Mouse (Mus musculus) liver, embryonic 14.5 days (tissue): Measurements from ENCODE around the gene Gas7.

ENCODE experiments used
- CTCF ChIP-seq: IDR thresholded peaks from 2 replicates; pipeline ENCODE4 v1.5.1; 2016; ENCODE audit warnings: antibody characterized with exemption, low read depth, control low read depth
- EP300 ChIP-seq: IDR thresholded peaks from 2 replicates; pipeline ENCODE4 v1.6.1; 2016; ENCODE audit warnings: antibody characterized with exemption, low read depth

- TF ChIP-seq CTCF = no peak
- no peak for TF ChIP-seq EP300
Measured at GRCm38 (mm10) chr11:67467132-67467531, 11.9 kb downstream of the Gas7 start.
